Mouse (Mus musculus) left cerebral cortex, adult 11 months (tissue): ENCODE measurements around the gene Pidd1.

Source experiments
- DNase-seq: peaks from one replicate; pipeline ENCODE4 v3.0.0; 2022; ENCODE audit warnings: low spot score

Pidd1 gene

DNA sequence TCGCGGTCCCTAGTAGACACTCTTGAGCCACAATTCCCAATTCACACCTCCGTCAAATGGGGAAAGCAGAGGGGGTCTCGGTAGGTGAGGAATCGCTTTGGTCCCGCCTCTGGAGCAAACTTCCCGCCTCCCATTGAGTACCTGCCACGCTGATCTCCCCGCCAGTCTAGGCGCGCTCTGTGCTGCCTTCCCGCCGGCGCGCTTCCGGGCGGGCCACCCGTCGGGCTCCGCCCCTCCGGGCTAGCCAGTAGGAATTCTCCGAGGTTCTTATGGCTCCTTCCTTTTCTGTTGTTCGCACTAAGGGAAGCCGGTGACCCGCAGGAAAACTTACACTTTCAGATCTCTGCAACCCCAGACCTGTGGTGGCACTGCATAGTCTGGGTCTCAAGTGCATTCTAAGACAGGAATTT, at the start of gene Pidd1:
Gene Pidd1 (minus strand): TSS at position 198 of the 410 bp plus-strand sequence.
- DNase-seq, result no peak

- DNase-seq, result no peak
Measured at GRCm38 (mm10) chr7:141492738-141493137, 48.9 kb upstream of the Pidd1 start.

DNA sequence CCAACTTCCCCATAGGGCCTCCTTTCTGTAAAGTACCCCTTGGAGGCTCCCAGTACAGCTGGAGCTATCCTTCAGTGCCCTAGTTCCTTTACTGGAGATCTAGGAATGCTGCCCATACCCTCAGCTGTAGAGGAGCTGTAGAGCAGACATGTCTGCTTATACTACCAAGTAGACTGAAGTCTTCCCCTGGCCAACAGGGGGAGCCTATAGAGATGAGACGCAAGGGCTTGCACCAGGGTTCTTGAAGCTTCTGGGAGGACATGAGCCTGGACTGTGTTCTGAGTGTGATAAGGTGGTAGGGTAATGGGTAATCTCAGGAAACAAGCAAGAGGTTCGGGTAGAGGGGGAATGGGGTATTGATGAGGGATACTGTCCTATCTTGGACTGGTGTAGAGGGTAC, 47.3 kb upstream of the Pidd1 start:
- DNase-seq, result no peak

- no peak for DNase-seq
Measured at GRCm38 (mm10) chr7:141487141-141487540, 43.3 kb upstream of the Pidd1 start.

GRCm38 (mm10) chr7:141486239-141486638, 42.4 kb upstream of the Pidd1 start:
- DNase-seq, result no peak

- no peak for DNase-seq
Measured at GRCm38 (mm10) chr7:141485606-141486005, 41.8 kb upstream of the Pidd1 start.

DNA sequence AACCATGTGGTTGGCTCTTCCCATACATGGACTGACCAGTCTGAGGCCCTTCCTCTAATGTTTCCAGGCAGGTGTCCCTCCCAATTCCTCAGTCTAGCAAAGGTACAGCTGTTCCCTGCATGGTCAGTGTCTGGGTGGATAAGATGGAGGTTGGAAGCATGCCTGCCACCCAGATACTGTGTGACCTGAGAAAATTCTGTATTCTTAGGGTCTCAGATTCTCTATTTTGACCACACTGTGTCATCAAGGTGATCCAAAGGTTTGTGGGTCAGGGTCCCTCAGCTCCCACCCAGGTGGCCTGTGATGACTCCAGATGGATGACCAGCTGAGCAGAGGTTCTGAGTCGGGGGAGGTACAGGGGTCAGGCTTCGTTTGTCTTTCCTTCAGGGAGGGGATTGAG, 41.4 kb upstream of the Pidd1 start:
- no peak for DNase-seq

GRCm38 (mm10) chr7:141484186-141485120, 40.6 kb upstream of the Pidd1 start:
- no peak for DNase-seq

- no peak for DNase-seq
Measured at GRCm38 (mm10) chr7:141483114-141483653, 39.4 kb upstream of the Pidd1 start.

- DNase-seq, result no peak
Measured at GRCm38 (mm10) chr7:141482531-141483024, 38.8 kb upstream of the Pidd1 start.

DNA sequence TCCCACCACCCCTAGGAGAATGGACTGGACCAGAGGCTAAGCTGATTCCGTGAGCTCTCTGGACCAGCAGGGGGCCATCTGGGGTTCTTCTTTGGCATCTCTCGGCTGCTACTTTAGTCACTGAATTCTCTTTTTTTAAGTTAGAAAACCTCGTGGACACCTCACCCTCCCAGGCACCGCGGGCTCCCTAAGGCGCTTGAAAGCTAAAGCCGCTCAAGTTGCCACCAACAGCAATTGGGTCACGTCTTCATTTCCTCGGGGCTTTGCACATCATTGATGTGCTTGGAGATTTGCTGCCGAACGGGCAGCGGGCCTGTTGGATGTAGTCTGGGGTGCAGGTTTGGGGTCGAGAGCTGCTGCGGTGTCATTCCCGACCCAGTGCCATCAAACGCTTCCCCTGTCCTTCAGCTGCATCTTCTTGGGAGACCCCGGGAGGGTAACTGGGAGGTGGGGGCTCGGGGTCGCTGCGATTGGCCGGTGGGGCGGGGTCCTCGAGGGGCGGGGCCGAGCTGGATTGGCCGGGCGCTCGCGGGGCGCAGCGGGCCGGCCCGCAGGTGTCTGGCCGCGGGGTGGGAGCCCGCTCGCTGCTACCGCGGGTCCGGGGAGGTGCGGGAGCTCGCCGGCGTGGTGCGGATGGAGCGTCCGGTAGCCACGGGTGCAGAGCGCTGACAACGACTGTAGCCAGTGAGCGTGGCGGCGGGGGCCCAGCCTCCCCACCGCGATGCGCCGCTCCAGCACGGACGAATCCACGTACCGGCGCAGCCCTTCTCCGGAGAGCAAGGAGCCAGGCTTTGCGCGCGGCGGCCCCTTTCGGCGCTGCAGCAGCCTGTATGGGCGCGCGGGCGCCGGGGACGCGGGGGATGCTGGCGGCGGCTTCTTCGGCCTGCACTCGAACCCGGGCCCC, 37.9 kb upstream of the Pidd1 start:
- DNase-seq, result no peak

DNA sequence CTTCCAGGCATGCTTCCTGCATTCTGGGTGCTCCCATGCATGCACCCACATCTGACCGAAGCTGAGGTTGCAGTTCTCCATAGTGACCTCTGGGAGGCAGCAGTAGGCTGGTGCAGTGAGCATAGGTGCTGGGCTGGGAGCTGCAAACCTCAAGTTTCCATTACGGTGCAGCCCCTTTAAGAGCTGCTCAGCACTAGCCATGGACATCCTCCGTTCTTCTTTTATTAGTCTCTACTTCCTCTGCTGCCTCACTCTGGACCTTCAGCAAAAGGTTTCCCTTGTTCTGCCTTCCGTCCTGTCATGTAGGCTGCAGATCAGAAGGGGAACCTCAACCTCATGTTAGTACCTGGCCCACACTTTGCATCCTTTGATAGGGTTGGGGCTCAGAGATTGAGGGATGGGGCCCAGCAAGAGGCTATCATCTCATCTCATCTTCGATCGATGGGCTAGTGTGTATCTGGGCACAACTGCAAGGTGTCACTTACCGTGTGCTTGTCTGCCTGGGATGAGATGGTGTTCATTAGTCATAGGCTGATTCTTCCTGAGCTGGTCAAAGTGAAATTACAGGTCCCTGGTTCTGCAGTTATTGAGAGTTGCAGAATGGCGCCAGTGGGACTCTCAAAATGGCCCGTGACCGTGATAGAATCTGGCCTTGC, 37.1 kb upstream of the Pidd1 start:
- no peak for DNase-seq

GRCm38 (mm10) chr7:141478270-141478748, 34.5 kb upstream of the Pidd1 start:
- DNase-seq, result no peak

DNA sequence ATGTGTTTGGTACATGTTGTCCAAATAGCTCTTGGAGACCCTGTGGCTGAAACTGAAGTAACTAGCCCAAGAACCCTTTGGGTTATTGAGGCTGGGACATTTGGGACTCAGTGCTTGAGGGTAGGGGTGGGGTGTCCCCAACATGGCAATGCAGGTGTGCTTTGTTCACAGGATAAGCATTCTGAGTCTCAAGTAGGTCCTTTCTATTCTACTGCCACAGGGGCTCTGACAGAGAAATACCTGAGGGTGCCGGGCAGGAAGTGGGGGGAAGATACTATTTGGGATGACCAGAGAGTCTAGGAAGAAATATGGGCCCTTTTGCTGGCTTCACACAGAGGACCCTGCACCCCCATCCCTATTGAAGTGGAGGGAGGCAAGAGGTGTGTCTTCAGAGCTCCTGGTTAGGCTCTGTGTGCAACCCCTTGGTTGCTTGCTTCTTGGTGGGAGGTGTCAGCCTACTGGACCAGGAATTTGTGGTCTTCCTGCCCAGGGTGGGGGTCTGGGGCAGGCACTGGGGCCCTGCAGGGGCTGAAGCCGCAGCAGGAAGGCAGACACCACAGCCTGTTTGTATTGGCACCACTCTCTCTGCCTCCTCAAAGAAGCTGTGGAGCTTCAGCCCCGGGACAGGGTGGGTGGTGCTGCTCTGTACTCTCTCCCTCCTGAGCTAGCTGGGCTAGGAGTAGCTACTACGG, 33.9 kb upstream of the Pidd1 start:
- no peak for DNase-seq

DNA sequence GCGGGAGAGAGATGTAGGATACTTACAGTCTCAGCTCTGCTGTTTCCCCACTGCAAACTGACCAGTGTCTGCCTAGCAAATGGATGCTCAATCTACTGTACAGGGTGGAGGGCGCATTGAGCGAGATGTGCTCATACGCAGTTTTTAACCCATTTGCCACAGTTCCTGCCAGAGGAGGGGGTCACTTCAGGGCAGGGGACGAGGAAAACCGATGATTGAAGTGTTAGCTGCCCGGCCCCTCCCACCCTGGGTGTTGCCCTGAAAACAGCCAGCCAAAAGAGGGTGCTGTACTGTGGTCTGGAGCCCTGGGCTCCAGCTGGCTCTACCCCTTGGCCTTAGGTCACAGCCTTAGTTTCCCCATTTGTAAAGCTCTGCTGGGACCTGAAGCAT, 33.2 kb upstream of the Pidd1 start:
- DNase-seq, result no peak

DNA sequence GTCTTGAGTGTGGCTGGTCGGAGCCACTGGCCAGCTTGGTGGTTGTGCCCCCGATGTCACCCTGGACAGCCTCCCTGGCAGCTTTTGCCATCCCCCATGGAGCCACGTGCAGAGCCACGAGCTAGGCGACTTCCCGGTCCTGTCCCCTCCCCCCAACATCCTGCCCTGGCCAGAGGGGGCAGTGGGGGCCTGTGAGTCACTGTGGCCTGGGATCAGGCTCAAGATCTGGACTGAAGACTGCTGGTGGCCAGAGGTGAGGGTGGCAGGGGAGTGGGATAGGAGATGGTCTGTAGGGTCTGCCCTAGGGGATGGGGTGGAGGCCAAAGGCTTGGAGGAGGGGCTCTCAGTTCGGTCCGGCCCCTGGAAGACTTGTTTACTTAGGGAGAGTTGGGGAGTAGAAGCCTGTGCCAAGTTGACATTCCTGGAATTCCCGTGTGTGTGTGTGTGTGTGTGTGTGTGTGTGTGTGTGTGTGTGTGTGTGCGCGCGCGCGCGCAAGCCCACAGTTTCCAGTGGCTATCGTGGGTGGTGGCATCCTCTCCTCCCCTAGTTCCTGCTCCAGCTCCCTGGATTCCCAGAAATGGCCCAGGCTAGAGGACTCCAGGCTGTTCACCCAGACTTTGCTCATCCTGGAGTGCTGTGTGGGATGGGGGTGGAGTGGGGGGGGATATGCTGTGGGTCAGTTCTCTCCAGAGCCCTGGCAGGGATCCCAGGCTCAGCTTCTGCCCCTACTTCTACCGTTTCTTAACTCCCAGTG, 32.6 kb upstream of the Pidd1 start:
- DNase-seq, result no peak

- DNase-seq, result no peak
Measured at GRCm38 (mm10) chr7:141475805-141476158, 32.0 kb upstream of the Pidd1 start.

DNA sequence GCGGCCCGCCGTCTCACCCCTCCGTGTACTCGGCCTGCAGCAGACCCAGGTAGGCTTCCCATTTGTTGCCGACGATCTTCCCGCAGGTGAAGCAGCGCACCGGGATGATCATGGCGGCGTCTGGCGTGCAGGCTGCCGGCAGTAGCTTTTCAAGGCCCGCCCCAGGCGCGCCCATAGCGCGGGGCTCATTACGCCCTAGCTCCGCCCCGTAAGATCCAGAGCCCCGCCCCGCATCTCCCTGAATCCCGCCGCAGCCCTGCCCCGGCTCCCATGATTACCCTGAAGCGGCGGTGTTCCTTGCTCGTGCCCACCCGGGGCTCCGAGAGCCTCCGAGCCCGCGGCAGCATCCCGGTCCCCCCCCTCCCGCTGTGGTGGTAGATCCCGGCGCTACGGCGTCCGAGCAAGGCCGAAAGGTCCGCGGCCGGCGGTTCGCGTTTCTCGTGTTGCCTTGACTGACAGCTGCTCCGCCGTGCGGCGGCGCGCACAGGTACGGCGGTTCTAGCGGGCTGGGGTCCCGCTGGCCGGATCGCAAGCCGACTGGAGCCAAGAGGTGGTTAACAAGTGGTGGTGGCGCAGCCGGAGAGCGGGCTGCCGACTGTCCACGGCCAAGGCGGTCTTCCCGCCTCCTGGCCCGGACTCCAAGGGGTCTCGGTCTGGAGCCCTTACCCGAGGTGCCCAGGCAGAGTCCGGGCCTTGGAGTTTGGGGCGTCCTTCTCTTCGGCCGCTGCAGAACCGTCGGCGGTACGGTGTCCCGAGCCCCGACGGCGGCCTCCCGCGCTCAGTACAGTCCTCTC, 31.4 kb upstream of the Pidd1 start, which contains the start of the genes Polr2l and Tspan4:
Gene Polr2l (minus strand): TSS at position 122 of the 794 bp plus-strand sequence.
Gene Tspan4 (plus strand): TSS at position 230 of the 794 bp plus-strand sequence.
- no peak for DNase-seq

GRCm38 (mm10) chr7:141474160-141474559, 30.3 kb upstream of the Pidd1 start:
- no peak for DNase-seq
